Mouse (Mus musculus) liver, embryonic 12.5 days (tissue): ENCODE measurements at regions not wholly inside any gene's neighbourhood (a gene's known extent, or its start where the extent isn't known, plus 50 kb on each side); places are given as distances from the start of the nearest gene placed in this dataset.
"Not testable (repeated sequence)": the region's sequence is repeated elsewhere in the genome, so short reads cannot be mapped to it uniquely, and the experiment has no call there.

Experiments
- ATAC-seq: fragments of 200-750 bp; cut with Nextera tagmentation; 2 replicates; pipeline ENCODE4 v1.8.0; 2017; ENCODE audit warnings: moderate number of reproducible peaks, mild to moderate bottlenecking, moderate library complexity
- H3K27ac ChIP-seq: fragments of 300-500 bp; sonication (generic); 2 replicates; pipeline ENCODE4 v1.5.1; 2016; ENCODE audit warnings: mild to moderate bottlenecking
- H3K27me3 ChIP-seq: fragments of 300-500 bp; sonication (generic); replicated peaks from 2 replicates; pipeline ENCODE4 v1.6.1; 2016; ENCODE audit warnings: mild to moderate bottlenecking, moderate library complexity
- H3K36me3 ChIP-seq: fragments of 300-500 bp; sonication (generic); 2 replicates; pipeline ENCODE4 v1.6.1; 2016; ENCODE audit warnings: mild to moderate bottlenecking, moderate library complexity
- H3K4me1 ChIP-seq: fragments of 300-500 bp; sonication (generic); 2 replicates; pipeline ENCODE4 v1.6.1; 2016
- H3K4me2 ChIP-seq: fragments of 300-500 bp; sonication (generic); 2 replicates; pipeline ENCODE4 v1.6.1; 2016; ENCODE audit warnings: mild to moderate bottlenecking, moderate library complexity
- H3K4me3 ChIP-seq: fragments of 300-500 bp; sonication (generic); 2 replicates; pipeline ENCODE4 v1.5.1; 2016; ENCODE audit warnings: mild to moderate bottlenecking, moderate library complexity
- H3K9ac ChIP-seq: fragments of 300-500 bp; sonication (generic); 2 replicates; pipeline ENCODE4 v1.6.1; 2016; ENCODE audit warnings: mild to moderate bottlenecking, moderate library complexity
- H3K9me3 ChIP-seq: fragments of 300-500 bp; sonication (generic); replicated peaks from 2 replicates; pipeline ENCODE4 v1.6.1; 2016; ENCODE audit warnings: mild to moderate bottlenecking, moderate library complexity
- WGBS: fragments of 180-500 bp; shearing (Covaris S2); methylation state at CpG from one replicate; pipeline ENCODE4 v1.1.7; 2016; ENCODE audit not compliant: insufficient replicate concordance; 5-methylcytosine and 5-hydroxymethylcytosine counted together

DNA sequence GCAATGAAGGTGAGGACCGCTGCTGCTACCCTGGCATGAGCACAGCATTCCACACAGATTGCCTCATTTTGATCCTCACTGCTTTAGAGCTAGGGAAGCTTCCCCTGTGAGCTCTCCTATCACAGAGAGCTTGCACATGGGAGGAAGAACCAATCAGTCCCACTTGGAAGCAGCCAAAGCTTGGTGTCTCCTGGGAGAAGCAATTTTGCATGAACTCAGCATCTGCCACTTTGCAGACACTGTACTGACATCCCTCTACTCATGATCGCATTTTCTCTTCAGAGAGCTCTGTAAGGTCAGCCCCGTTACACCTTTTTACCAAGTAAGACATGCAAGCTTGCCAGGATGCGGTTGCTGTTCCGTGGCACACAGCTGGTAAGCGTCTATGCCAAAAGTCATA, 455.9 kb upstream of the Sall1 start:
- H3K9ac ChIP-seq, result no peak overlapping the region
- H3K27ac ChIP-seq, result no peak overlapping the region
- ATAC-seq, result no peak
- H3K27me3 ChIP-seq, result no peaks in the 10 kb centered on the region; the same call in 1 of the 2 replicates
- H3K4me3 ChIP-seq, result no peak overlapping the region
- H3K4me2 ChIP-seq, result no peak overlapping the region
- no peaks in the 10 kb centered on the region for H3K9me3 ChIP-seq
- 75% methylated on average over 6 of the region's 6 CpGs for WGBS
- H3K36me3 ChIP-seq, result no peaks in the 10 kb centered on the region
- 0 out of 2 replicates have a peak, but pooled peaks cover 6% of the 10 kb centered on the region for H3K4me1 ChIP-seq

- Histone ChIP-seq H3K36me3 (no peaks in the 10 kb centered on the region), H3K4me1 (no peaks in the 10 kb centered on the region), H3K27me3 (no peaks in the 10 kb centered on the region; the same call in 1 of the 2 replicates), H3K27ac (no peak overlapping the region), H3K9ac (no peak overlapping the region), H3K4me3 (no peak overlapping the region), H3K4me2 (no peak overlapping the region), H3K9me3 (no peaks in the 10 kb centered on the region)
- no peak for ATAC-seq
- WGBS, result 57% methylated on average over 6 of the region's 6 CpGs
Measured at GRCm38 (mm10) chr8:89498088-89498695, 454.2 kb upstream of the Sall1 start.

DNA sequence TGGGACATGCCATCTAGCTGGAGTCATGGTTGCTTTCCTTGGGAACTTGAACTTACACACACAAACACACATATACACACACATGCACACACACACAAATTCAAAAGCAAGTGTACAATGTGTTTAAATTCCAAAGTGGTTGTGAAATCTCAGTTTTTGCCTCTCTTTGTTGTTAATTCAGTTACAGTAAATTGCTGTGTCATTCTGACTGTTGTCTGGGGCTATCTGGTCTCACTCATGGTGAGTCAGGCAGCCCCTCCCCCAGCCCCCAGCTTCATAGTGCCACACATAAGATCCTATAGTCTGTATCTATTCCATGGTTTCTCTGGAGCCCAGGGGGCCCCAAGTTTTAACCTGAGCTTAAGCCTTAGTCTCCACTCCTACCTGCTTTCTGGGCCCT, 448.4 kb upstream of the Sall1 start:
- no peaks in the 10 kb centered on the region for H3K36me3 ChIP-seq
- no peak overlapping the region for H3K4me3 ChIP-seq
- no peak overlapping the region for H3K9ac ChIP-seq
- no peaks in the 10 kb centered on the region for H3K9me3 ChIP-seq
- no peaks in the 10 kb centered on the region for H3K27me3 ChIP-seq
- H3K4me1 ChIP-seq, result no peaks in the 10 kb centered on the region
- H3K4me2 ChIP-seq, result no peak overlapping the region
- no peak for ATAC-seq
- no peak overlapping the region for H3K27ac ChIP-seq

DNA sequence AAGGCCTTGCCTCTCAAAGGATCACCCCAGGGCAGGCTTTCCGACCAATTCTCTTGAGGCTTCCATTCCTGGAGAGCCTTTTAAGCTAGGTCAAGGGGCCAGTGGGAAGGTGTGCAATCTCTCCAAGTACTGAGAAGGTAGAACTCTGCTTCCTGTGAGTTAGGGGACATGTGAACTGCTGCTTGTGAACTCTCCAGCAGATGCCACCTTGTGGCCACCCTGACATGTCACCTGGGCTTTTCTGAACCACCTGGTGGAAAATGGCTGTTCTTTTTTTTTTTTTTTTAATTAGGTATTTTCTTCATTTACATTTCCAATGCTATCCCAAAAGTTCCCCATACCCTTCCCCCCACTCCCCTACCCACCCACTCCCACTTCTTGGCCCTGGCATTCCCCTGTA, 438.5 kb upstream of the Sall1 start:
- not testable (repeated sequence) for ATAC-seq, H3K27me3 ChIP-seq, H3K4me2 ChIP-seq, H3K36me3 ChIP-seq, H3K27ac ChIP-seq, H3K4me1 ChIP-seq, H3K4me3 ChIP-seq, H3K9ac ChIP-seq, H3K9me3 ChIP-seq
- 71% methylated on average over 1 of the region's 1 CpGs for WGBS

- H3K9ac ChIP-seq, result no peak overlapping the region
- no peak overlapping the region for H3K4me3 ChIP-seq
- H3K9me3 ChIP-seq, result no peaks in the 10 kb centered on the region
- no peaks in the 10 kb centered on the region for H3K36me3 ChIP-seq
- H3K27ac ChIP-seq, result no peak overlapping the region
- H3K27me3 ChIP-seq, result peaks cover 7% of the 10 kb centered on the region; the same call in 1 of the 2 replicates
- 54% methylated on average over 4 of the region's 4 CpGs for WGBS
- no peak overlapping the region for H3K4me2 ChIP-seq
- no peak for ATAC-seq
- no peaks in the 10 kb centered on the region for H3K4me1 ChIP-seq
Measured at GRCm38 (mm10) chr8:89476930-89477329, 433.0 kb upstream of the Sall1 start.

- 74% methylated on average over 5 of the region's 5 CpGs for WGBS
- H3K4me2 ChIP-seq, result no peak overlapping the region
- H3K27ac ChIP-seq, result no peak overlapping the region
- no peaks in the 10 kb centered on the region for H3K9me3 ChIP-seq
- H3K9ac ChIP-seq, result no peak overlapping the region
- H3K4me1 ChIP-seq, result no peaks in the 10 kb centered on the region
- ATAC-seq, result no peak
- no peak overlapping the region for H3K4me3 ChIP-seq
- no peaks in the 10 kb centered on the region for H3K36me3 ChIP-seq
- peaks cover 7% of the 10 kb centered on the region; the same call in 1 of the 2 replicates for H3K27me3 ChIP-seq
Measured at GRCm38 (mm10) chr8:89471116-89471515, 427.2 kb upstream of the Sall1 start.

DNA sequence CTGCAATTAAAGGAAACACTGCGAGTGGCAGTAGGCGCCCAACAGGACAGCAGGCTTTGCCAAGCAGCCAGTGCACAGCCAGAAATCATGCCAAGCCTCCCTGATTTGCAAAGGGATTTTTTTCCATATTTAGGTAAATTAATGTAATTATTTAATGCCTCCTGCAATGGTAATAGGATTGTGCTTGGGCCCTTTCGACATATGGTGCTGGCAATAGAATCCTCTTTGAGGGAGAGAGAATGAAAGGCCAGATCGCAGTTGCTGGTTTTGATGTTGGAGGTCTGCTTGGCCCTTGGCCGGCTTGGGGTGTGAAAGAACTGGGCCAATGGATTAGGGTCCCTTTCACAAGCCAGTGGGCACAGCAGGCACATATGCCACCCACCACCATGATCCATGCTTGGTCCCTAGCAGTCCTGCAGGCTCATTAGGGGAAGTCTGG, 424.8 kb upstream of the Sall1 start:
- no peak overlapping the region for H3K4me2 ChIP-seq
- 79% methylated on average over 5 of the region's 5 CpGs for WGBS
- no peak for ATAC-seq
- H3K4me1 ChIP-seq, result no peaks in the 10 kb centered on the region
- H3K36me3 ChIP-seq, result no peaks in the 10 kb centered on the region
- no peak overlapping the region for H3K4me3 ChIP-seq
- no peaks in the 10 kb centered on the region for H3K9me3 ChIP-seq
- H3K9ac ChIP-seq, result no peak overlapping the region
- H3K27me3 ChIP-seq, result no peaks in the 10 kb centered on the region
- H3K27ac ChIP-seq, result no peak overlapping the region

GRCm38 (mm10) chr8:89465211-89465753, 421.3 kb upstream of the Sall1 start:
- Histone ChIP-seq H3K9me3 (no peaks in the 10 kb centered on the region), H3K4me1 (no peaks in the 10 kb centered on the region), H3K4me3 (no peak overlapping the region), H3K4me2 (no peak overlapping the region), H3K36me3 (no peaks in the 10 kb centered on the region), H3K27me3 (no peaks in the 10 kb centered on the region), H3K27ac (no peak overlapping the region), H3K9ac (no peak overlapping the region)
- no peak for ATAC-seq
- 75% methylated on average over 13 of the region's 13 CpGs for WGBS

DNA sequence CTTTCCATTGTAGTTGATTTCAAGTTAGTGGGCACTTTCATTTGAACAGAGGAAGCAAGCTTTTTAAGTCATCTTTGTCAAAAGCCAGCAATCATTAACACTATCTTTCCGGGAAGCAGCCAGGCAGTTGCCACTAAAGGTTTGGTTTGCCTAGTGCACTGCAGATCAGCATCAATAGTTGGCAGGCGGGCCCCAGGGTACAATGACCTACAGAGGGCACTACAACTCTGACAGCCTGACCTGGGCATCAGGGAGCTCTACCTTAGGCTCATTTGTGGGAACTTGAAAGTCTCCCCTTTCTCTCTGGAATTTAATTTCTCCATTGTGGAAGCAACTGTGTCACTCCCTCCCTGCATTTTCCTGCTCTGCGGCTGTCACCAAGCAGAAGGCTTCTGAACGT, 412.6 kb upstream of the Sall1 start:
- Histone ChIP-seq H3K9ac (no peak overlapping the region), H3K9me3 (no peaks in the 10 kb centered on the region), H3K27ac (no peak overlapping the region), H3K36me3 (no peaks in the 10 kb centered on the region), H3K4me2 (no peak overlapping the region), H3K27me3 (no peaks in the 10 kb centered on the region), H3K4me1 (no peaks in the 10 kb centered on the region), H3K4me3 (no peak overlapping the region)
- no peak for ATAC-seq
- WGBS, result 40% methylated on average over 4 of the region's 4 CpGs

DNA sequence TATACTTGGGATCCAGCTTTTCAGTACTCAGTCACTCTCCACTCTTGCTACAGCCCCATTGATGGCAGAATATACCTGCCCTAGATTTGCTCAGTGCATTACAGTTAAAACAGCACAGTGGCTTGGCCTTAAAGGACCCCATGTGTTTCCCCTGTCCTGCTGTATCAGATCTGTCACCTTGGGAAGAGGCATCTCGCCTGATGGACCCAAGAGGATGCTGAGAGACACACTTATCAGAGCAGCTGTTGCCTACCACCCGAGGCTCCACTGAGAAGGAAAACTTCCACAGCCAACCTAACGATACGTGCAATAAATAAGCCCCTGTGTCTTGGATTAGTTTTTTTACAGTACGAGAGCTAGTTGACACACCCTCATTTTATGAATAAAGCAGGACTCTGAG, 411.8 kb upstream of the Sall1 start:
- H3K36me3 ChIP-seq, result no peaks in the 10 kb centered on the region
- 44% methylated on average over 5 of the region's 5 CpGs for WGBS
- no peaks in the 10 kb centered on the region for H3K27me3 ChIP-seq
- no peak for ATAC-seq
- H3K9ac ChIP-seq, result no peak overlapping the region
- no peaks in the 10 kb centered on the region for H3K4me1 ChIP-seq
- no peak overlapping the region for H3K4me2 ChIP-seq
- no peak overlapping the region for H3K4me3 ChIP-seq
- no peaks in the 10 kb centered on the region for H3K9me3 ChIP-seq
- H3K27ac ChIP-seq, result no peak overlapping the region

- H3K4me1 ChIP-seq, result no peaks in the 10 kb centered on the region
- 64% methylated on average over 7 of the region's 7 CpGs for WGBS
- no peaks in the 10 kb centered on the region for H3K27me3 ChIP-seq
- H3K9ac ChIP-seq, result no peak overlapping the region
- H3K4me2 ChIP-seq, result no peak overlapping the region
- ATAC-seq, result no peak
- no peaks in the 10 kb centered on the region for H3K36me3 ChIP-seq
- H3K4me3 ChIP-seq, result no peak overlapping the region
- no peaks in the 10 kb centered on the region for H3K9me3 ChIP-seq
- H3K27ac ChIP-seq, result no peak overlapping the region
Measured at GRCm38 (mm10) chr8:89454197-89454596, 410.2 kb upstream of the Sall1 start.

DNA sequence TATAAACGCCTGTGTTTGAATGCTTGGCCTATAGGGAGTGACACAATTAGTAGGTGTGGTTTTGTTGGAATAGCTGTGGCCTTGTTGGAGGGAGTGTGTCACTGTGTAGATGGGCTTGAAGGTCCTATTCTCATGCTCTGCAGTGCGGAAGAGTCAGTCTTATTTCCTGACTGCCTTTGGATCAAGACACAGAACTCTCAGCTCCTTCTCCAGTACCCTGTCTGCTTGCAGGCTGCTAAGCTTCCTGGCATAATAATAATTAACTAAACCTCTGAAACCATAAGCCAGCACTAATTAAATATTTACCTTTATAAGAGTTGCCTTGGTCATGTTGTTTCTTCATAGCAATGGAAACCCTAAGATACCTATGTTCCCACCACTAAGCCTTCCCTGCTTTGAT, 409.8 kb upstream of the Sall1 start:
- Histone ChIP-seq H3K27me3 (no peaks in the 10 kb centered on the region), H3K4me1 (no peaks in the 10 kb centered on the region), H3K36me3 (no peaks in the 10 kb centered on the region), H3K27ac (no peak overlapping the region), H3K4me3 (no peak overlapping the region), H3K9me3 (no peaks in the 10 kb centered on the region), H3K4me2 (no peak overlapping the region), H3K9ac (no peak overlapping the region)
- 59% methylated on average over 2 of the region's 2 CpGs for WGBS
- no peak for ATAC-seq

- no peak for ATAC-seq
- H3K4me3 ChIP-seq, result no peak overlapping the region
- no peak overlapping the region for H3K9ac ChIP-seq
- WGBS, result 59% methylated on average over 5 of the region's 5 CpGs
- H3K27ac ChIP-seq, result no peak overlapping the region
- no peaks in the 10 kb centered on the region for H3K9me3 ChIP-seq
- no peaks in the 10 kb centered on the region for H3K27me3 ChIP-seq
- no peak overlapping the region for H3K4me2 ChIP-seq
- no peaks in the 10 kb centered on the region for H3K36me3 ChIP-seq
- H3K4me1 ChIP-seq, result no peaks in the 10 kb centered on the region
Measured at GRCm38 (mm10) chr8:89444466-89444865, 400.5 kb upstream of the Sall1 start.
